Mouse (Mus musculus): Measurements from ENCODE around the gene Nusap1. TPM values are rescaled to one million over a fixed set of nuclear protein-coding genes. Genes with fewer than 3 reads are reported as not detected.

The Nusap1 gene
- total and polyA plus RNA-seq, 3 experiments, result 29.0 to 92.7 (median 41.1) TPM

DNA sequence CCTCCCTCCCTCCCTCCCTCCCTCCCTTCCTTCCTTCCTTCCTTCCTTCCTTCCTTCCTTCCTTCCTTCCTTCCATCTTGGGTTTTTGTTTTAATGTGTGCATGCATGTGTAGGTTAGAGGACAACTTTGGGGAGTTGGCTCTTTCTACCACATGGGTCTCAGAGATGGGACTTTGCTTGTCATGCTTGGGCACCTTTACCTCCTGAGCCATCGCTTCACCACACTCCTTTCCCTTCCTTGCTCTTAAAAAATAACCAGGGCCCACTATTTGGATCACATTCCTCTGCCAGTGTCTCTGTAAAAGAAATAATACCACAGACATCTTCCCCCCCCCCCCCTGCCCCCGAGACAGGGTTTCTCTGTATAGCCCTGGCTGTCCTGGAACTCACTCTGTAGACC is 65.6 kb downstream of the Nusap1 start:
- dilution Hi-C loops (cut with MboI; ENCODE audit: extremely low pct_ligation_motif_present, extremely low pct_unique_long_range_greater_than_20kb, low sequenced_read_pairs), result no loop called here
- DNase-seq (ENCODE audit: extremely low read depth), result no peak
- Histone ChIP-seq H3K27me3 (replicated peaks) (no peaks in the 10 kb centered on the region), H3K79me2 (replicated peaks; ENCODE audit: control insufficient read depth, extremely low read depth, insufficient read depth, poor library complexity, severe bottlenecking) (peaks cover 19% of the 10 kb centered on the region; the same call in 1 of the 2 replicates), H3K4me3 (replicated peaks in 1 of 3; ENCODE audit: low read depth in 2 of 3, low read length in 2 of 3, poor library complexity in 1 of 3) (no peak overlapping the region), H3K9me3 (replicated peaks; ENCODE audit: low read length) (peaks cover 5% of the 10 kb centered on the region), H3K27ac (ENCODE audit: insufficient read depth, low read depth) (no peak overlapping the region), H3K4me1 (ENCODE audit: control insufficient read depth in 1 of 2, insufficient read depth in 2 of 2) (peaks cover 0 to 43% of the 10 kb centered on the region in 2 experiments; a peak in 2 of 4 replicates), H3K4me2 (ENCODE audit: insufficient read depth, low read depth, poor library complexity, severe bottlenecking) (no peak overlapping the region), H3K9ac (ENCODE audit: insufficient read depth, low read depth) (no peak overlapping the region), H3K36me3 (replicated peaks in 1 of 2; ENCODE audit: control insufficient read depth in 1 of 2, insufficient read depth in 1 of 2, low read length in 1 of 2) (peaks cover 0 to 49% of the 10 kb centered on the region in 2 experiments)
- TF ChIP-seq POLR2A (IDR thresholded peaks at IDR 0.05; ENCODE audit: low read depth, low read length) (no peak), ZNF384 (IDR thresholded peaks at IDR 0.05; ENCODE audit: low read depth, low read length) (no peak), TBP (conservative IDR thresholded peaks at IDR 0.05; ENCODE audit: low read depth, low read length) (no peak), MXI1 (IDR thresholded peaks at IDR 0.05; ENCODE audit: low read depth, low read length) (no peak), ZC3H11A (IDR thresholded peaks at IDR 0.05; ENCODE audit: low read depth, low read length) (no peak), CHD2 (IDR thresholded peaks at IDR 0.05; ENCODE audit: low read length) (no peak), ZKSCAN1 (IDR thresholded peaks at IDR 0.05; ENCODE audit: borderline replicate concordance, low read depth, low read length) (no peak), CTCF (conservative IDR thresholded peaks at IDR 0.05 in 1 of 2, IDR thresholded peaks at IDR 0.05 in 1 of 2; ENCODE audit: low read depth in 2 of 2, low read length in 2 of 2) (no peak), GABPA (IDR thresholded peaks at IDR 0.05; ENCODE audit: insufficient replicate concordance, low read depth, low read length) (no peak), MYC (IDR thresholded peaks at IDR 0.05; ENCODE audit: low read depth, low read length) (no peak), UBTF (IDR thresholded peaks at IDR 0.05; ENCODE audit: low read depth, low read length) (no peak), CHD1 (IDR thresholded peaks at IDR 0.05; ENCODE audit: low read depth, low read length) (no peak), EP300 (IDR thresholded peaks at IDR 0.05; ENCODE audit: low read length) (no peak), SMC3 (IDR thresholded peaks at IDR 0.05; ENCODE audit: low read depth, low read length) (no peak)
- in situ Hi-C loops (cut with MboI; ENCODE audit: low pct_ligation_motif_present, low pct_unique_long_range_greater_than_20kb, low sequenced_read_pairs), result no loop called here

DNA sequence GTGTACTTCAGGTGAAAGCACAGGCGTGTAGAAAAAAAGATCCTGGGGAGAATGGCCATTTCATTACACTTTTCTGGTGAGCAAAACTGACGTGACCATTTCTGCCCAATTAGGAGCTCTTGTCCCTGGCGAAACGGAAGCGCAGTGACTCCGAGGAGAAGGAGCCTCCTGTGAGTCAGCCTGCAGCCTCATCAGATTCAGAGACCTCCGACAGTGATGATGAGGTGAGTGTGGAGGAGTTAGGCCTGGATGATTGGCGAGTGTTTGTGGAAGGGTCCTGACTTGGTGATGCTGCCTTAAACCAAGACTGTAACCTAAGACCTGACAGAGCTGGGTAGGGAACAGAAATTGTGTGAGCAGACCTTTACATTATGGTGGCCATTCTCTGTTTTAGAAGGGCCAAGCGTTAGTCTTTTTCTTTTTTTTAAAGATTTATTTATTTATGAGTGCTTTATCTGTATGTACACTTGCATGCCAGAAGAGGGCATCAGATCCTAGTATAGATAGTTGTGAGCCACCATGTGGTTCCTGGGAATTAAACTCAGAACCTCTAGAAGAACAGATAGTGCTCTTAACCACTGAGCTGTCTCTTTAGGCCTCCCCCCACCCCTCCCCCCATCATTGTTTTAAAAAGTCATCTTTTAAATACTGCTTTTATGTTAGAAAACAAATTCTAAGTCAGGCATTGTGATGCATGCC is 74.1 kb downstream of the Nusap1 start:
- no peak overlapping the region for H3K9ac ChIP-seq (ENCODE audit: insufficient read depth, low read depth)
- no peak overlapping the region for H3K4me3 ChIP-seq (replicated peaks in 1 of 3; ENCODE audit: low read depth in 2 of 3, low read length in 2 of 3, poor library complexity in 1 of 3)
- dilution Hi-C loops (cut with MboI; ENCODE audit: extremely low pct_ligation_motif_present, extremely low pct_unique_long_range_greater_than_20kb, low sequenced_read_pairs) (no loop called here), in situ Hi-C loops (cut with MboI; ENCODE audit: low pct_ligation_motif_present, low pct_unique_long_range_greater_than_20kb, low sequenced_read_pairs) (loop anchor here (10.0 kb wide), 1 partner anchor 203 kb away; the partner anchor contains the start of gene Mga)
- H3K27ac ChIP-seq (ENCODE audit: insufficient read depth, low read depth), result no peak overlapping the region
- no peaks in the 10 kb centered on the region for H3K9me3 ChIP-seq (replicated peaks; ENCODE audit: low read length)
- H3K4me1 ChIP-seq (ENCODE audit: control insufficient read depth in 1 of 2, insufficient read depth in 2 of 2), result peaks cover 6 to 46% of the 10 kb centered on the region in 2 experiments
- H3K36me3 ChIP-seq (replicated peaks in 1 of 2; ENCODE audit: control insufficient read depth in 1 of 2, insufficient read depth in 1 of 2, low read length in 1 of 2), result peaks cover 0 to 44% of the 10 kb centered on the region in 2 experiments
- DNase-seq (ENCODE audit: extremely low read depth), result peak; percentile 42
- no peak overlapping the region for H3K4me2 ChIP-seq (ENCODE audit: insufficient read depth, low read depth, poor library complexity, severe bottlenecking)
- no peaks in the 10 kb centered on the region for H3K27me3 ChIP-seq (replicated peaks)
- peaks cover 3% of the 10 kb centered on the region for H3K79me2 ChIP-seq (replicated peaks; ENCODE audit: control insufficient read depth, extremely low read depth, insufficient read depth, poor library complexity, severe bottlenecking)
- TF ChIP-seq USF1 (IDR thresholded peaks at IDR 0.05; ENCODE audit: low read depth, low read length), result no peak
- TF ChIP-seq SMC3 (IDR thresholded peaks at IDR 0.05; ENCODE audit: low read depth, low read length), result peak; percentile 56
- TF ChIP-seq CHD1 (IDR thresholded peaks at IDR 0.05; ENCODE audit: low read depth, low read length), result no peak
- TF ChIP-seq MEF2A (IDR thresholded peaks at IDR 0.05; ENCODE audit: borderline replicate concordance, low read depth, low read length), result no peak
- TF ChIP-seq TCF12 (IDR thresholded peaks at IDR 0.05; ENCODE audit: low read depth, low read length), result no peak
- no peak for TF ChIP-seq ZMIZ1 (IDR thresholded peaks at IDR 0.05; ENCODE audit: low read depth, low read length)
- no peak for TF ChIP-seq ZC3H11A (IDR thresholded peaks at IDR 0.05; ENCODE audit: low read depth, low read length)
- no peak for TF ChIP-seq TBP (conservative IDR thresholded peaks at IDR 0.05; ENCODE audit: low read depth, low read length)
- TF ChIP-seq HCFC1 (IDR thresholded peaks at IDR 0.05; ENCODE audit: low read depth, low read length), result no peak
- no peak for TF ChIP-seq EP300 (IDR thresholded peaks at IDR 0.05; ENCODE audit: low read length)
- TF ChIP-seq ZKSCAN1 (IDR thresholded peaks at IDR 0.05; ENCODE audit: borderline replicate concordance, low read depth, low read length), result no peak
- TF ChIP-seq MAX (IDR thresholded peaks at IDR 0.05; ENCODE audit: low read length), result no peak
- TF ChIP-seq CHD2 (IDR thresholded peaks at IDR 0.05; ENCODE audit: low read length), result no peak
- no peak for TF ChIP-seq KAT2A (IDR thresholded peaks at IDR 0.05; ENCODE audit: insufficient replicate concordance, low read length)
- TF ChIP-seq MAZ (IDR thresholded peaks at IDR 0.05; ENCODE audit: low read depth, low read length), result no peak
- TF ChIP-seq IRF4 (IDR thresholded peaks at IDR 0.05; ENCODE audit: low read depth, low read length), result no peak
- TF ChIP-seq ZNF384 (IDR thresholded peaks at IDR 0.05; ENCODE audit: low read depth, low read length), result peak; percentile 48
- no peak for TF ChIP-seq NRF1 (IDR thresholded peaks at IDR 0.05; ENCODE audit: low read depth, low read length)
- TF ChIP-seq RAD21 (IDR thresholded peaks at IDR 0.05; ENCODE audit: low read depth, low read length), result peak; percentile 60
- TF ChIP-seq E2F4 (IDR thresholded peaks at IDR 0.05; ENCODE audit: insufficient replicate concordance, low read depth, low read length), result no peak
- no peak for TF ChIP-seq JUND (conservative IDR thresholded peaks at IDR 0.05; ENCODE audit: low read depth, low read length)
- peak in 1 of 2 experiments; percentile 74; a peak in 2 of 4 replicates for TF ChIP-seq CTCF (conservative IDR thresholded peaks at IDR 0.05 in 1 of 2, IDR thresholded peaks at IDR 0.05 in 1 of 2; ENCODE audit: low read depth in 2 of 2, low read length in 2 of 2)
- no peak for TF ChIP-seq BHLHE40 (IDR thresholded peaks at IDR 0.05; ENCODE audit: low read depth, low read length)
- no peak for TF ChIP-seq SIN3A (IDR thresholded peaks at IDR 0.05; ENCODE audit: low read length)
- TF ChIP-seq RCOR1 (conservative IDR thresholded peaks at IDR 0.05; ENCODE audit: low read depth, low read length), result no peak
